Mouse (Mus musculus): ENCODE measurements around the gene Rtl10.

GRCm38 (mm10) chr16:18449005-18449404 lies 49.7 kb upstream of the Rtl10 start:
- TF ChIP-seq CTCF (IDR thresholded peaks at IDR 0.05; ENCODE audit: extremely low read depth, insufficient read length, insufficient replicate concordance, low read depth, low read length), result no peak
- no peak for TF ChIP-seq POLR2A (IDR thresholded peaks at IDR 0.05; ENCODE audit: low read depth, low read length)

Measured in small intestine, adult 2 months (tissue).